Mouse (Mus musculus) stomach, embryonic 15.5 days (tissue): ENCODE results near the gene Strn3. TPM values are rescaled to one million over a fixed set of nuclear protein-coding genes. Genes with fewer than 3 reads are reported as not detected.

Experiments
- ATAC-seq: fragments of 200-750 bp; cut with Nextera tagmentation; 2 replicates; pipeline ENCODE4 v1.8.0; 2017; ENCODE audit warnings: low read depth, moderate number of reproducible peaks, moderate TSS enrichment; ENCODE audit not compliant: insufficient read depth, low FRiP score
- H3K27ac ChIP-seq: fragments of 300-500 bp; sonication (generic); 2 replicates; pipeline ENCODE4 v1.5.1; 2015; ENCODE audit warnings: mild to moderate bottlenecking, inconsistent platforms
- H3K27me3 ChIP-seq: fragments of 300-500 bp; sonication (generic); replicated peaks from 2 replicates; pipeline ENCODE4 v1.6.1; 2015; ENCODE audit warnings: inconsistent platforms
- H3K36me3 ChIP-seq: fragments of 300-500 bp; sonication (generic); 2 replicates; pipeline ENCODE4 v1.6.1; 2015; ENCODE audit warnings: inconsistent platforms
- H3K4me1 ChIP-seq: fragments of 300-500 bp; sonication (generic); 2 replicates; pipeline ENCODE4 v1.6.1; 2015; ENCODE audit warnings: inconsistent platforms
- H3K4me2 ChIP-seq: fragments of 300-500 bp; sonication (generic); 2 replicates; pipeline ENCODE4 v1.6.1; 2015; ENCODE audit warnings: mild to moderate bottlenecking, inconsistent platforms
- H3K4me3 ChIP-seq: fragments of 300-500 bp; sonication (generic); replicated peaks from 2 replicates; pipeline ENCODE4 v1.5.1; 2015; ENCODE audit warnings: inconsistent platforms
- H3K9ac ChIP-seq: fragments of 300-500 bp; sonication (generic); 2 replicates; pipeline ENCODE4 v1.6.1; 2015; ENCODE audit warnings: inconsistent platforms
- H3K9me3 ChIP-seq: fragments of 300-500 bp; sonication (generic); 2 replicates; pipeline ENCODE4 v1.6.1; 2016; ENCODE audit warnings: inconsistent platforms
- WGBS: fragments of 180-500 bp; shearing (Covaris S2); methylation state at CpG from one replicate; pipeline ENCODE4 v1.1.7; 2015; 5-methylcytosine and 5-hydroxymethylcytosine counted together
- polyA plus RNA-seq: library from polyadenylated mRNA; unstranded; fragments of >200 nt; fragmentation: Nextera tagmentation; extraction: Ambion mirVana; gene quantifications from 2 replicates; pipeline ENCODE4 v1.2.1, GENCODE M21; 2015

Strn3 gene
- polyA plus RNA-seq, 1 experiment from 2014 or later: 40.6 TPM

GRCm38 (mm10) chr12:51641871-51642270 is 49.8 kb downstream of the Strn3 start:
- no peak overlapping the region for H3K4me2 ChIP-seq
- 34% methylated on average over 6 of the region's 6 CpGs for WGBS
- no peaks in the 10 kb centered on the region for H3K27me3 ChIP-seq
- H3K9ac ChIP-seq: no peak overlapping the region
- no peaks in the 10 kb centered on the region for H3K9me3 ChIP-seq
- H3K4me1 ChIP-seq: no peaks in the 10 kb centered on the region
- H3K4me3 ChIP-seq: no peak overlapping the region
- H3K27ac ChIP-seq: no peak overlapping the region
- H3K36me3 ChIP-seq: no peaks in the 10 kb centered on the region; the same call in 1 of the 2 replicates
- ATAC-seq: peak; percentile 73

- Histone ChIP-seq H3K27ac (no peak overlapping the region), H3K36me3 (0 out of 2 replicates have a peak, but pooled peaks cover 3% of the 10 kb centered on the region), H3K4me2 (no peak overlapping the region), H3K4me3 (no peak overlapping the region), H3K9ac (no peak overlapping the region), H3K4me1 (no peaks in the 10 kb centered on the region), H3K27me3 (no peaks in the 10 kb centered on the region), H3K9me3 (no peaks in the 10 kb centered on the region)
- 29% methylated on average over 2 of the region's 2 CpGs for WGBS
- no peak for ATAC-seq
These were observed 54.8 kb downstream of the Strn3 start for GRCm38 (mm10) chr12:51636689-51637470.

- Histone ChIP-seq H3K27me3 (no peaks in the 10 kb centered on the region), H3K36me3 (0 out of 2 replicates have a peak, but pooled peaks cover 3% of the 10 kb centered on the region), H3K27ac (no peak overlapping the region), H3K4me3 (no peak overlapping the region), H3K4me1 (no peaks in the 10 kb centered on the region), H3K4me2 (no peak overlapping the region), H3K9ac (no peak overlapping the region), H3K9me3 (no peaks in the 10 kb centered on the region)
- 80% methylated on average over 2 of the region's 2 CpGs for WGBS
- ATAC-seq: no peak
These were observed 55.4 kb downstream of the Strn3 start for GRCm38 (mm10) chr12:51636260-51636659.

- Histone ChIP-seq H3K9me3 (no peaks in the 10 kb centered on the region), H3K9ac (no peak overlapping the region), H3K4me1 (no peaks in the 10 kb centered on the region), H3K4me2 (no peak overlapping the region), H3K36me3 (0 out of 2 replicates have a peak, but pooled peaks cover 3% of the 10 kb centered on the region), H3K27me3 (no peaks in the 10 kb centered on the region), H3K27ac (no peak overlapping the region), H3K4me3 (no peak overlapping the region)
- 58% methylated on average over 4 of the region's 4 CpGs for WGBS
- no peak for ATAC-seq
These were observed 58.2 kb downstream of the Strn3 start for GRCm38 (mm10) chr12:51633481-51633880.

- no peak overlapping the region for H3K4me3 ChIP-seq
- H3K27me3 ChIP-seq: no peaks in the 10 kb centered on the region
- no peak for ATAC-seq
- H3K9me3 ChIP-seq: no peaks in the 10 kb centered on the region
- H3K36me3 ChIP-seq: no peaks in the 10 kb centered on the region
- no peak overlapping the region for H3K4me2 ChIP-seq
- no peak overlapping the region for H3K9ac ChIP-seq
- no peaks in the 10 kb centered on the region for H3K4me1 ChIP-seq
- H3K27ac ChIP-seq: no peak overlapping the region
These were observed 68.4 kb downstream of the Strn3 start for GRCm38 (mm10) chr12:51623366-51623694.

- H3K36me3 ChIP-seq: no peaks in the 10 kb centered on the region
- no peak overlapping the region for H3K4me2 ChIP-seq
- H3K4me1 ChIP-seq: no peaks in the 10 kb centered on the region
- 79% methylated on average over 5 of the region's 5 CpGs for WGBS
- no peaks in the 10 kb centered on the region for H3K9me3 ChIP-seq
- H3K27ac ChIP-seq: no peak overlapping the region
- H3K9ac ChIP-seq: no peak overlapping the region
- no peak overlapping the region for H3K4me3 ChIP-seq
- H3K27me3 ChIP-seq: no peaks in the 10 kb centered on the region
- no peak for ATAC-seq
These were observed 68.9 kb downstream of the Strn3 start for GRCm38 (mm10) chr12:51622670-51623365.

GRCm38 (mm10) chr12:51621161-51621560 is 70.5 kb downstream of the Strn3 start:
- 88% methylated on average over 5 of the region's 5 CpGs for WGBS
- H3K36me3 ChIP-seq: peaks cover 7% of the 10 kb centered on the region; the same call in 1 of the 2 replicates

GRCm38 (mm10) chr12:51620572-51620971 is 71.1 kb downstream of the Strn3 start:
- Histone ChIP-seq H3K4me2 (no peak overlapping the region), H3K4me3 (no peak overlapping the region), H3K4me1 (no peaks in the 10 kb centered on the region), H3K27me3 (no peaks in the 10 kb centered on the region), H3K9ac (no peak overlapping the region), H3K9me3 (no peaks in the 10 kb centered on the region), H3K27ac (no peak overlapping the region), H3K36me3 (peaks cover 9% of the 10 kb centered on the region; the same call in 1 of the 2 replicates)
- no peak for ATAC-seq

More at GRCm38 (mm10) chr12:51621161-51621560, 70.5 kb downstream of the Strn3 start:
- no peaks in the 10 kb centered on the region for H3K27me3 ChIP-seq
- no peak overlapping the region for H3K4me3 ChIP-seq
- H3K4me1 ChIP-seq: no peaks in the 10 kb centered on the region
- H3K4me2 ChIP-seq: no peak overlapping the region
- no peaks in the 10 kb centered on the region for H3K9me3 ChIP-seq
- H3K27ac ChIP-seq: no peak overlapping the region
- H3K9ac ChIP-seq: no peak overlapping the region
- ATAC-seq: no peak

- Histone ChIP-seq H3K4me3 (no peak overlapping the region), H3K9me3 (no peaks in the 10 kb centered on the region), H3K9ac (no peak overlapping the region), H3K27me3 (no peaks in the 10 kb centered on the region), H3K4me1 (no peaks in the 10 kb centered on the region), H3K4me2 (no peak overlapping the region), H3K36me3 (peaks cover 14% of the 10 kb centered on the region; the same call in 1 of the 2 replicates), H3K27ac (no peak overlapping the region)
- no peak for ATAC-seq
- WGBS: 79% methylated on average over 5 of the region's 5 CpGs
These were observed 79.3 kb downstream of the Strn3 start for GRCm38 (mm10) chr12:51612361-51612760.

- WGBS: 84% methylated on average over 4 of the region's 4 CpGs
- H3K9ac ChIP-seq: no peak overlapping the region
- H3K27ac ChIP-seq: no peak overlapping the region
- H3K9me3 ChIP-seq: no peaks in the 10 kb centered on the region
- H3K27me3 ChIP-seq: no peaks in the 10 kb centered on the region
- no peak overlapping the region for H3K4me3 ChIP-seq
- no peak overlapping the region for H3K4me2 ChIP-seq
- peaks cover 3% of the 10 kb centered on the region; the same call in 1 of the 2 replicates for H3K36me3 ChIP-seq
- H3K4me1 ChIP-seq: no peaks in the 10 kb centered on the region
- no peak for ATAC-seq
These were observed 85.6 kb downstream of the Strn3 start for GRCm38 (mm10) chr12:51606138-51606537.

- Histone ChIP-seq H3K9me3 (no peaks in the 10 kb centered on the region), H3K36me3 (peaks cover 3% of the 10 kb centered on the region; the same call in 1 of the 2 replicates), H3K27me3 (no peaks in the 10 kb centered on the region), H3K4me1 (no peaks in the 10 kb centered on the region), H3K27ac (no peak overlapping the region), H3K4me2 (no peak overlapping the region), H3K9ac (no peak overlapping the region), H3K4me3 (no peak overlapping the region)
- ATAC-seq: no peak
- WGBS: 96% methylated on average over 10 of the region's 10 CpGs
These were observed 88.4 kb downstream of the Strn3 start for GRCm38 (mm10) chr12:51603306-51603705.

GRCm38 (mm10) chr12:51594030-51594470 is 97.6 kb downstream of the Strn3 start:
- Histone ChIP-seq H3K4me2 (peak overlapping the region; percentile 99), H3K4me3 (peak overlapping the region; percentile 57), H3K36me3 (no peaks in the 10 kb centered on the region), H3K27ac (no peak overlapping the region), H3K9ac (0 out of 2 replicates have a peak overlapping the region, but pooled peaks have one; percentile 22), H3K4me1 (peaks cover 13% of the 10 kb centered on the region), H3K9me3 (no peaks in the 10 kb centered on the region), H3K27me3 (peaks cover 38% of the 10 kb centered on the region)
- 0 out of 2 replicates have a peak, but pooled peaks have one; percentile 22 for ATAC-seq
- WGBS: 3% methylated on average over 18 of the region's 18 CpGs
